Mouse (Mus musculus): ENCODE results near the gene Col27a1.
"Not testable (repeated sequence)": the region's sequence is repeated elsewhere in the genome, so short reads cannot be mapped to it uniquely, and the experiment has no call there.

Col27a1 gene

DNA sequence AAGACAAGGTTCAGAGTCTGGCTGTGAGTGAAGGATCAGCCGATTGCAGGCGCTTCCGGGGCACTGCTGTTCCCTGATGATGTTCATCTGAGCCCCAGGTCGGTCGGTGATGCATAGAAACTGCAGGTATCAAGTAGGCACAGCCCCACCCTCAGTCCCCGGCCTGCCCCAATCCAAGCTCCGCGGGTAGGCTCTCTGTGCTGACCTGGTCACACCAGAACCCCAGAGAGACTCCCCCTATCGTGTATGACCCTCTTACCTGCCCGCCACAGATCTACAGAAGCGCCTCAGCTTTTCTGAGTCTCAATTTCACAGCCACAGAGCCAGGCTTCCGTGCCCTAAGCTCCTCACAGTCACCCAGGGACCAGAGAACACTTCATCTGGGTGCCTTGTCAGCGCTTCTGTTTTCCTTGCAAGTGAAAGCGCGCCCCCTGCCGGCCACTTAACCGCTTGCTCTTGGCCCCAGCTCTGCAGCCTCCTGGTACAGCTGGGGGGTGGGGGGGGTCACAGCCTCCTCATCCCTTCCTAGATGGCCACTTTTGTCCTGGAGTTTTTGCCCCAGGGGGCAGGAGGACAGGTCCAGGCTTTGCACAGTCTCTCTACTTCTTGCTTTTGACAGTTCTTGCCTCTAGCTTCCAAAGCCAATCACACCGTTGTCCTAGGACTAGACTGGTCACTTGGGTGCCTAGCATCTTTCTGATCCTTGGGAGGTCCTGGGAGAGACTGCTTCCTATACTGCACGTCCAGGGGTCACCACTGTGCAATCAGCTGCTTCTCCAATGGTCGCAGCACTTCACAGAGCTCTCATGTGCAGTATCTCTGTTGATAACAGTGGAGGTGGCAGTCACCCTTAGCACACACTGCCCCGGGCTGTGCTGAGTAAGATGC is 93.6 kb downstream of the Col27a1 start:
- DNase-seq (ENCODE audit: low read depth in 1 of 2, low spot score in 2 of 2) = peak; percentile 21 to 46

DNA sequence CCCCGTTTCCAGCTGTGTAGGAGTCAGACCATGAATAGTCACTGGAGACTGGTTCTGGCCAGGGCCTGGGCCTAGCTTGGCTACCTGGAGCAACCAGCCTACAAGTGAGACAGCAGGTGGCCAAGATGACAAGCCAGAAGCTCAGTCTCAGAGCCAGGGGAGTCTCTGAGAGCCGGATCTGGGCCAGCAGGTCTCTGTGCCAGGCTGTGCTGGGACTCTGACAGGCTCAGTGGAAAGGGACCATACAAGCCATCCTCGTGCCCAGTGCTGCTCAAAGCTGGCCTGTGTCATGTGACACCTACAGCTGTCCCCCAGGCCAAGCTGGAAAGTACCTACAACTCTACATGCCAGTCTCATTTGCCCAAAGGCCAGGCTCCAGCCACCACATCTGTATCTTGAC is 94.5 kb downstream of the Col27a1 start:
- no peak for DNase-seq (ENCODE audit: low read depth in 1 of 2, low spot score in 2 of 2)

DNA sequence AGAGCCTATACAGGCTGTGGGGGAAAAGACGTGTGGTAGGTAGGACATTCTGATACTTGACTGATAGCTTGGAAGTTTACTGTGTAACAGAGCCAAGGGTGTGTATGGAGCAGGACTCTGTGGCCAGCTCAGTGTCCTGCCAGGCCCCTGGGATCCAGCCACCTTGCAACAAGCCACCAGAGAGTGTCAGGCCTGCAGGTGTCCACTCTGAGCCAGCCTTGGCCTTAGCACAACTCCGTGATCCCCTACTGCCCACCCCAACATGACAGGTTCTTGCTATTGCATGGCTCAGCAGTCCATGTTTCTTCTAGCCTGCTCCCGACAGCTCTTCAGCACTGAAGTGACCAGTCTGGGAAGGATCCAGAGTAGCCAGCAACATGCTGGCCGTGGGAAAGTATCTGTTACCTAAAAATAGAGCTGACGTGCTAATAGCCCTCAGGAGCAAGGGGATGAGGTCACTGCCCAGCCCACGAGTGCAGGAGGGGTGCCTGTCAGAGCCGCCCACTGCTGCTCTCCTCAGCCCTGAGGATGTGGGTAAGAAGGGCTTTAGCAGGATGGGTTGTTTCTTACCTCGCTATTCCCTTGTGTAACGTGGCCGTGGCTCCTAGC is 96.5 kb downstream of the Col27a1 start:
- DNase-seq (ENCODE audit: low read depth in 1 of 2, low spot score in 2 of 2) = no peak

DNA sequence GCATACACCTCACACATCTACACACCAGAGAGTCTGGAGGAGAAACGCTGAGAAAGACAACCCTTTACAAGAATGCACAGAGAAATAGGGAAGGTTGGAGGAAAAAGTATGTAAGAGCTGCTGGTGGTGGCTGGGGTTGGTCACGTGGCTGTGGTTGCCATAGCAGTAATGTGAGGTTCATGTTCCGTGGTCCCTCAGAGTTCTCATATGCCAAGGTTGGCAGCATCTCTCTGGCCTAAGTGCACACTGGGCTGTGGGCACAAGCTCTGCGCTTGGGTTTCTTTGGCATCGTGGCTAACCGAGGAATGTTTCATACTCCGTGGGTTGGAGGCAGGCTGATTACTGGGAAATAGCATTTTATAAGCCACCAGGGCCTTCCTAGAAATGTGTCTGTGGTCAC is 97.6 kb downstream of the Col27a1 start:
- no peak for DNase-seq (ENCODE audit: low read depth in 1 of 2, low spot score in 2 of 2)

DNA sequence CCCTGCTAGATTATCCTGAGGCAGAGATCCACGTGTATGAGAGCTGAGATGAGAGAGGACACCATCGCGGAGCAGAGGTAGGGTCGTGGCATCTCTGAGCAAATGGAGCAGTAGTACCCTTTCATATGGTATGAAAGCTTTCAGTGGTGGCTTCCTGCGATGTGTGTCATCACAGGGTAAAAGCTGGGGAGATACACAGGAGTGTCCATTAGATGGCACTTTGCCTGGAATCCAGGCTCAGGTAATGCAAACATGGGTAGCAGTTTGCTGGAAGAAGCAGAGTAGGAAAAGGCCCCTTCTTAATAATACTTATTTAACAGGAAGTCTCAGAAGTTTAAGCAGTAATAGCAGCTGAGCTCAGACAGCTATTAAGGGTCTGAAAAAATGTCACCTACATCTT is 100.3 kb downstream of the Col27a1 start:
- DNase-seq (ENCODE audit: low read depth in 1 of 2, low spot score in 2 of 2) = no peak

DNA sequence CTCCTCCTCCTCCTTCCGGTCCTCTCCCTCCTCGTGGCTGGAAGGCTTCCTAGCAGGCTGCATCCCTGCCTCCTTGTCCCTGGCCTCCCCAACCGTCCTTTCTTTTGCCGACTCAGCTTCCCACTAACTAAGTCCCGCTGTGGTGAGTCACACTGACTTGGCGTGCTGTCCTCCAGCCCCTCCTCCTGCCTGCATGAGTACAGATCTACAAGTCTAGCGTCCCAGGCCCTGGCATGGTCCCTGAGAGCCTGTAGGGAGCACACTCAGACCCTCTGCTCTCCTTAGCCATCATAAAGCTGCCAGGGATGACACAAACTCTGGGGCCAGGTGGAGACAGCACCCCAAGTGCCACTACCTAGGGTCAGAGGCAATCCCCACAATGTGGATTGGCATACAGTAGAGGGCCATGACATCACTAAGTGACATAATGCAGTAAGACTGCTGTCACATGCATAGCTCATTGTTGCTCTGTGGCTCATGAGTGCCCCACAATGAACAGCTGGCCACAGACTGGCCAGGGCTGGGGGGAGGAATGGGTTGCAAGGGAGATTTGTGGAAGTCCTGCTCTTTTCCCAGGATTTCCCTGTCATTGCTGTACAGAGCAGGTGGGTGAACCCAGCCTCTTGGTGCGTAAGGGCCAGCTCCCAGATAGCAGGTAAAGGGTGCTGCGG is 102.4 kb downstream of the Col27a1 start:
- no peak for DNase-seq (ENCODE audit: low read depth in 1 of 2, low spot score in 2 of 2)

DNA sequence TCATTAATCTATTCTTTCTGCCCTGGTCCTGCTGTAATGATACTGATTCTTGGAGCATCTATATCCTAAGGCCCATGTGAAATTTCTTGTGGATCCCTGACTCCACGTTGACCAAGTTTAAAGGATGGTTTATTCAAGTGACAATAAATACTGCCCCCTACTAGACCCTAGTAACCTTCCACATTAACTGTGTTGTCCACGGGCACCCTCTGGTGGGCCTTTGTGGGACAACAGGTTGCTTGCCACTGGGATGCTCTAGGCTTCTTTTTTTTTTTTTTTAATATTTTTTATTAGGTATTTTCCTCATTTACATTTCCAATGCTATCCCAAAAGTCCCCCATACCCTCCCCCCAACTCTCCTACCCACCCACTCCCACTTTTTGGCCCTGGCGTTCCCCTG is 105.8 kb downstream of the Col27a1 start:
- DNase-seq (ENCODE audit: low read depth in 1 of 2, low spot score in 2 of 2) = not testable (repeated sequence)

DNA sequence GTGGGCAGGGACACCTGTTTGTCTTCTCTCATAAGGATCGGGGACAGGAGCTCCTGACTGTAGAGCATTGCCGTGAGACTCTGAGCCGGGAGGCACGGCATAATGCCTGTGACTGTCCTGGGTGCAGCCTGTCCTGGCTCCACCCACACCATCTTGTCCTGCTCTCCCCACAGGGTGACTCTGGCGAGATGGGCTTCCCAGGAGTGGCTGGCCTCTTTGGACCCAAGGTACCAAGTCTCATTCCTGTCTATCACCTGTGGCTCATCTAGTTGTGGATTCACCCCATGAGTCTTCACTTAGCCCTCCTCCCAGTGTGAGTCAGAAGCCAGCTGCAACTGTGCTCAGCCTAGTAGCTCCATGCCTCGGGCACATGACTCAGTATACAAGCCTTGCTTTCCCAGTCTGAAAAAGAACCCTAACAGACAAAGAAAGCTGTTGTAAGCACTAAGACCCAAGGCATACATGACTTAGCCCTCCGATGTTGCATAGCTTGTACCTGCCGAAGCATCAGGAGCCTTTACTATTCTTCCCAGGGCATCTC is 109.5 kb downstream of the Col27a1 start:
- DNase-seq (ENCODE audit: low read depth in 1 of 2, low spot score in 2 of 2) = no peak

DNA sequence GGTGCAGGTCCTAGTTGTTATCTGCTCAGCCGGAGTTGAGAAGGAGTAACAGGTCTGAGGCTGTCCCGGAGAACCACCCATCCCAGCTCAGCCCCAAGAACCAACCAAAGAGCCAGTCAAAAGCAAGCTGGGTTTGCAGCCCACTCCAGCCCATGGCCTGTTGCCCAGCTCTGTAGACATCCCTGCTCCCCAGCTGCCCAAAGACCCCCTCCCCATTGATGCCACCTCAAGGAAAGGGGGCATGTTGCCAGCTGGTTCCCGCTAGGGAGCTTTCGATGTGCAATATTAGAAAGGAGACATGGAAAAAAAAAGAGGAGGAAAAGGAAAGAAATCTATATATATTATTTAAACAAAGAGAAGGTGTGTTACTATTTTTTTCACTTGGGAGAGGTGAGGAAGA is 119.6 kb downstream of the Col27a1 start:
- DNase-seq (ENCODE audit: low read depth in 1 of 2, low spot score in 2 of 2) = no peak

DNA sequence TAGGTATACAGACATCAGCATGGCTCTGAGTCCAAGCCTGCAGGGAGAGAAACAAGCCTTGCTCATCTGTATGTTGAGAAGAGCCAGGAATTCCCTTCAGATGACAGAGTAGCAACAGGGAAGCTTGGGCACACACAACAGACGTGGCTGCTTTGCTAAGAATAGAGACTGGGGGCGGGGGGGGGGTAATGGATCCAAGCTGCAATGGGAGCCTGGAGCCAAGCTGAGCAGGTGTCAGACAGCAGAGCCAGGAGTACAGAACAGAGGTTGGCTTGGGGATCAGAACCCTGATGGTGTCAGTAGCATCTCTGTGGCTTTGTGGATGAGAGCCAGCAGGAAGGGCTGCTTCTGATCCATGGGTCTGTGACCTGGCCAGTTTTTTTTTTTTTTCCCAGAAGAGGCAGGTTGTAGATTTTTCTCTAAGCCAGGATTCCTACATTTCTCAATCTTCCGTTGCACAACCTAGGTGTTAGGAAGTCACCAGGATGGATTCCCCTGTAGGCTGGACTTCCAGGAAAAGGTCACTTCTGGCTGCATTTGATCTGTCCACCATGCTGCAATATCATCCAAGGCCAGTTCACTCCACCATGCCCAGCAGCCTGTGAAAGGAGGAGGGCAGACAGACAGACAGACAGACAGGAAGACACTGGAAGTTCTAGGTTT is 124.7 kb downstream of the Col27a1 start:
- DNase-seq (ENCODE audit: low read depth in 1 of 2, low spot score in 2 of 2) = no peak

DNA sequence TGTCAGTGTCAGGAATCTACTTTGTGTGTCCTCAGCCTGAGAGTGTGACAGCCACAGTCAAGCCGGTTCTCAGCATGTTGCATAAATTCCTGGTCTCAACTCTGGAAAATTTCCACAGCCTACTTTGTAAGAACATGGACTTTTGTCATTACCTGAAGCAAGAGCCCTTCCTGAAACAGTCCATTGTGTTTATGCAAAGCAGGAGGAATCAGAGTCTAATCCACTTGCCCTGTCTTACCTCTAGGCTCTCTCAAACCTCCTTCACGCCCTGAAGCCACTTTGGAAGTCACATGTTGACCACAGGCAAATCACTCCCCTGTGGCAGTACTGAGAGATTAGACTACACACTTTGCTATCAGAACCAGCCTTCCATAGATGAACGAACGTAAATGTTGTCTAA is 128.7 kb downstream of the Col27a1 start:
- no peak for DNase-seq (ENCODE audit: low read depth in 1 of 2, low spot score in 2 of 2)

DNA sequence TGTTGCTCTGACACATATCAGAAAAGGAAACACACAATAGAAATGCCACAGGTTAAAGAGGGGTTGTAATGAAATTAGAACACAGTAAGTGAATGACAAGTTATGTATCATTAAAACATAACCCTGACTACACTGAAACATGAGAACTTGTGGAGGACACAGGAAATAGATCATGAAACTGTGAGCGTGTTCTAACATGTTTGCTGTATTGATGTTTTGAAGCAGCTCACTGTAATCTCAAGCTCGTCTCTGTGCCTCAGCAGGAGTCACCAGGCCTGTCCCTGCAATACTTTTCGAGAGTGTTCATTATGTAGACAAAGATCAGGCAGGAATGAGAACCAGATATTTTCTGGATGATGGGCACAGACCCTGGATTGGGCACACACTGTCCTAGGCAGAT is 129.8 kb downstream of the Col27a1 start:
- DNase-seq (ENCODE audit: low read depth in 1 of 2, low spot score in 2 of 2) = no peak

DNA sequence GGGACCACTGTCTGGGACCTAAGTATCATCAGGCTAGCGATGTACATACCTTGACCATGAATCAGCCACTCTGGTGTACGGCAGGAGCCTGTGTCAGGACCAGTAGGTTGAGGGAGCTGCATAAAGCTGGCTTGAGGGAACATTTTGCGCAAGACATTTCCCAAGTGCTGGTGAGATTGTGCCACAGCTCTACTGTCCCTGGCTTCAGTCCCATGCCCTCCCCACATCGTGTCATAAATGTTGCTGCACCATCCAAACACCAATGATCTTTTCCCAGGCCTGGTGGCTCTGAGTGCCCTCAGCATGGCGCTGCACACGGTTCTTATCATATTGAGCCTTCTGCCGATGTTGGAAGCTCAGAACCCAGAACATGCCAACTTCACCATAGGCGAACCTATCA is 130.5 kb downstream of the Col27a1 start, which contains the start of gene Orm1:
Orm1 (plus strand) TSS at position 266 of the 400 bp plus-strand sequence.
- no peak for DNase-seq (ENCODE audit: low read depth in 1 of 2, low spot score in 2 of 2)

DNA sequence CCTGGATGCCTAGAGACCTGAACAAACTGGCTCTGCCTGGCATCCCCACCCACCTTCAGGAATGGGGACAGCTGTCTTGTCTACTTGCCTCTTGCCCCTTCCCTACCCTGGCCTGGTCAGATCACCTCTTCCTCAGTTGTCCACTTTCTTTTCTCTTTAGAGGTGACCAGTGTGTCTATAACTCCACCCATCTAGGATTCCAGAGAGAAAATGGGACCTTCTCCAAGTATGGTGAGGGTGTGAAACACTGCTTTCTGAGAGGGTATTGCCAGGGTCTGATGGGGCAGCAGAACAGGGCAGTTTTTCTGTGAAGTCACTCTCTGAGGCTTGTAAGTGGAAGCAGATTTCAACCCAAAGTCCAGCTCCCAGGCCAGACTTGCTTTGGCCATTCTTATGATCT is 131.5 kb downstream of the Col27a1 start:
- no peak for DNase-seq (ENCODE audit: low read depth in 1 of 2, low spot score in 2 of 2)

DNA sequence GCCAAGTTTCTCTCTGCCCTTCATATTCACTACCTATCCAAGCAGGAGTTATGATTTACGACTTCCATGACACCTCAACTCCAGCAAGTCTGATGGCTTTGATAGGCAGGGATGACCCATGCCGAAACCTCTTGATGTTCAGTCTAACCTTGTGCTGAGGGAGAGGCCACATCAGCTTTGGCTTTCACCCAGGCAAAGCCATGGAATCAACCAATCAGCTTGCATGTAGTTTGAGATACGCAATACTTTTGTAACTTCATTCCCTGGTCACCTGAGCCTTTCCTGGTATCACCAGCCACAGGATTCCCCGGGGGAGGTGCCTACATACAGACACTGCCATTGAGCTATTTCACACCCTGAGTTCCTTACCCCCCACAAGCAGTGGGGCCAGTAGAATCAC is 132.9 kb downstream of the Col27a1 start:
- no peak for DNase-seq (ENCODE audit: low read depth in 1 of 2, low spot score in 2 of 2)

DNA sequence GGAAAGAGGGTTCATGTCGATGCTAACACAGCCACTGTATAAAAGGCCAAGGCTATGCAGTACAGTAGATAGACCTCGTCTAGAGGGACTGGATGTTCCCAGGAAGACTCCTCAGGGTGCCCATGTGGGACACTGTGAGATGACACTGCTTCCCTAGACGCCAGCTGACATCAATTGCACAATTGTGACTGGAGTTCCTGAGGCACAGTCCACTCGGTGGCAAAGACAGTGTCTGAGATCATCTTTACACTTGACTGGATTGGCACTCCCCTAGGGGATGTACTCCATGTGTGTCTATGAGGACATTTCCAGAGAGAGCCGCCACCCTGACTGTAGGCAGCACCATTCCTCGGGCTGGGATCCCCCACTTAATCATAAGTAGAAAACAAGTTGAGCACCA is 134.7 kb downstream of the Col27a1 start:
- DNase-seq (ENCODE audit: low read depth in 1 of 2, low spot score in 2 of 2) = no peak

DNA sequence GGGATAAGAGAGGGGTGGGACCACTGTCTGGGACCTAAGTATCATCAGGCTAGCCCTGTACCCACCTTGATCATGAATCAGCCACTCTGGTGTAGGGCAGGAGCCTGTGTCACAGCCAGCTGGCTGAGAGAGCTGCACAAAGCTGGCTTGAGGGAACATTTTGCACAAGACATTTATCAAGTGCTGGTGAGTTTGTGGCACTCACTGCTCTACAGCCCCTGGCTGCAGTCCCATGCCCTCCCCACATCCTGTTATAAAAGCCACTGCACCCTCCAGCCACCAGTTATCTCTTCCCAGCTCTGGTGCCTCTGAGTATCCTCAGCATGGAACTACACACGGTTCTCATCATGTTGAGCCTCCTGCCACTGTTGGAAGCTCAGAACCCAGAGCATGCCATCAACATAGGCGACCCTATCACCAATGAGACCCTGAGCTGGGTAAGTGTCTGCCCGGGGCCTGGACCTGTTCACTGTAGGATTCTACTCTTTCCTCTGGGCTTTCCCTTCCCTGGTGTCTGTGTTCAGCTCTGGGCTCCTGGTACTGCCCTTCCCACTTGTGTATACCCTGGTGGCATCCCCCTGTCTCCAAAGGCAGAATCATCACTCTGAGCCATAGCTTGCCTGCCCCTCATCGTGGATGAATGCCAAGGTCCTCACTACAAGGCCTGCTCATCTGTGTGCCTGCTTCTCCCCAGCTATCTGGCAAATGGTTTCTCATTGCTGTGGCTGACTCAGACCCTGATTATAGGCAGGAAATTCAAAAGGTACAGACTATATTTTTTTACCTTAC is 142.3 kb downstream of the Col27a1 start, which contains the start of gene Orm3:
Orm3 (plus strand) TSS at position 286 of the 789 bp plus-strand sequence.
- no peak for DNase-seq (ENCODE audit: low read depth in 1 of 2, low spot score in 2 of 2)

DNA sequence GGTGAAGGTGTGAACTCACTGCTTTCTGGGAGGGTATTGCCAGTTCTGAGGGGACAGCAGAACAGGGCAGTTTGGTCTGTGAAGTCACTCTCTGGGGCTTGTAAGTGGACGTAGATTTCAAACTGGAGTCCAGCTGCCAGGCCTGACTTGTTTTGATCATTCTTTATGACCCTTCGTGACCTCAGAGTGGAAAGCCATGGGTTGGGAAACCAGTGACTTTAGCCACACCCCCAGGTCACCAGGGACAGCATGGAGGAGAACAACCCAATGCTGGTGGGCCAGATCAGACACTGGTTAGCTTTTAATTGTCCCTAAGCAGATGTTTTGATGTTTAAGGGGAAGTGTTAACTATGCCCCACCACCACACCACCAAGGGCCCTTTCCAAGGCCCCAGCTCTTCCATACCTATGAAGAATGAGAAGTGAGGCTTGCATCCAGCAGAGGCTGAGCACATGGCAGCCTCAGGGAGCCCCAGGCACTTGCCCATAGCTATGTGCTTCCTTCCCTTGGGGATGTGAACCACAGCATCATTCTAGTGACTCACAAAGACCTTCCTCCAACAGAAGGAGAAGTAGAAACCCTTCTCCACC is 143.3 kb downstream of the Col27a1 start:
- no peak for DNase-seq (ENCODE audit: low read depth in 1 of 2, low spot score in 2 of 2)

DNA sequence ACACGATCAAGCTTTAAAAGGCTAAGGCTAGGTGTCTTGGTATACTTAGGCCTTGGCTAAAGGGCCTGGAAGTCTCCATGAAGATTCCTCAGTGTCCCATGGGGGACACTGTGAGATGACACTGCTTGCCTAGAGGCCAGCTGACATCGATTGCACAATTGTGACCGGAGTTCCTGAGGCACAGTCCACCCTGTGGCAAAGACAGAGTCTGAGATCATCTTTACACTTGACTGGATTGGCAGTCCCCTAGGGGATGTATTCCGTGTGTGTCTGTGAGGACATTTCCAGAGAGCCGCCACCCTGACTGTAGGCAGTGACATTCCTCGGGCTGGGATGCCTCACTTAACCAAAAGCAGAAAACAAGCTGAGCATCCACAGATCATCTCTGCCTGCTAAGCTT is 146.1 kb downstream of the Col27a1 start:
- DNase-seq (ENCODE audit: low read depth in 1 of 2, low spot score in 2 of 2) = no peak

DNA sequence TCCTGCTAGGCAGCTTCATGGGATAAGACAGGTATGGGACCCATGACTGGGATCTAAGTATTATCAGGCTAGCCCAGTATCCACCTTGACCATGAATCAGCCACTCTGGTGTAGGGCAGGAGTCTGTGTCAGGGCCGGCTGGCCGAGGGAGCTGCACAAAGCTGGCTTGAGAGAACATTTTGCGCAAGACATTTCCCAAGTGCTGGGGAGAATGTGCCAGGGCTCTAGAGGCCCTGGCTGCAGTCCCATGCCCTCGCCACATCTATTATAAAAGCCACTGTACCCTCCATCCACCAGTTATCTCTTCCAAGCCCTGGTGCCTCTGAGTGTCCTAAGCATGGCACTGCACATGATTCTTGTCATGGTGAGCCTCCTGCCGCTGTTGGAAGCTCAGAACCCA is 148.3 kb downstream of the Col27a1 start, which contains the start of gene Orm2:
Orm2 (plus strand) TSS at position 300 of the 400 bp plus-strand sequence.
- DNase-seq (ENCODE audit: low read depth in 1 of 2, low spot score in 2 of 2) = no peak

Measured in monocyte, adult 2 months (primary cell).